Mouse (Mus musculus) E14TG2a.4 (cell line): Measurements from ENCODE around the gene Arel1.

Source experiments
- CTCF ChIP-seq: conservative IDR thresholded peaks from 2 replicates; pipeline ENCODE4 v1.5.1; 2014; ENCODE audit warnings: low read length
- NANOG ChIP-seq: IDR thresholded peaks from 2 replicates; pipeline ENCODE4 v1.6.1; 2014; ENCODE audit warnings: borderline replicate concordance, low read length, mixed read lengths
- POU5F1 ChIP-seq: IDR thresholded peaks from 2 replicates; pipeline ENCODE4 v1.6.1; 2014; ENCODE audit warnings: low read length, borderline replicate concordance

- TF ChIP-seq CTCF: no peak
- TF ChIP-seq NANOG: no peak
- TF ChIP-seq POU5F1: no peak
These were observed 76.8 kb downstream of the Arel1 start for GRCm38 (mm10) chr12:84893648-84894628.
